ENCODE assay signal across 10 mouse cellular contexts in genomic region chr1:185183591-185184330, GRCm38 (mm10). TPM values are rescaled to one million over a fixed set of nuclear protein-coding genes. Genes with fewer than 3 reads are reported as not detected.
A peak's percentile ranks its signal among the peaks of the same experiment; 100 is the strongest.
DNase-seq lines count a peak whose midpoint lies in the region; ATAC-seq lines count a peak whose summit lies in the region.
"Had no signal": no experiment of that assay in that cellular context is flagged by ENCODE, and none has a peak within 500 bp of the region (broad histone marks: within the 10 kb centered on the region; RNA-seq: fewer than 3 reads in every experiment).

No protein-coding gene starts in this region.

- no peak for ATAC-seq in cerebellum, adult (ENCODE audit: insufficient number of reproducible peaks, low FRiP score, low TSS enrichment)
- ATAC-seq: forebrain, embryonic 15.5 days had no signal

- peak; percentile 51 to 52 for DNase-seq in cerebellum, postnatal 10 days
- peak; percentile 55 for DNase-seq in retina, postnatal 1 day
- no peak for DNase-seq in retina, embryonic 14.5 days (ENCODE audit: low spot score)
- DNase-seq in lung, postnatal 10 days, result peak; percentile 78
- peak; percentile 48 for DNase-seq in skeletal muscle tissue, adult 2 months (ENCODE audit: low read depth, low spot score)
- DNase-seq in right cerebral cortex, postnatal 25 days, result no peak
- DNase-seq in adrenal gland, postnatal 10 days, result no peak
- DNase-seq: cerebellum, adult 11-12 months had no signal

RNA-seq across cellular contexts. Expression of gene Rab3gap2, which starts 20.2 kb away (rescaled TPM):
- 10 to 100 TPM; 31.9 to 36.3 TPM for total RNA-seq in adrenal gland, postnatal 10 days (2021)

Comparison
In these comparisons a context has a peak if more than half of its experiments do, and no peak if none do; other contexts are left out.
1. DNase-seq: peak in cerebellum, postnatal 10 days (2 of 2), retina, postnatal 1 day (single experiment), lung, postnatal 10 days (single experiment) and skeletal muscle tissue, adult 2 months (single experiment); none in retina, embryonic 14.5 days (single experiment), right cerebral cortex, postnatal 25 days (single experiment) and adrenal gland, postnatal 10 days (single experiment).